Mouse (Mus musculus): Measurements from ENCODE around the gene Atpaf2. TPM values are rescaled to one million over a fixed set of nuclear protein-coding genes. Genes with fewer than 3 reads are reported as not detected.
A peak's percentile ranks its signal among the peaks of the same experiment; 100 is the strongest.

The Atpaf2 gene
- polyA plus RNA-seq, 1 experiment = 32.5 TPM

GRCm38 (mm10) chr11:60351925-60352371, 66.3 kb downstream of the Atpaf2 start:
- Histone ChIP-seq H3K4me2 (ENCODE audit: low read depth) (peak overlapping the region; percentile 85), H3K79me2 (ENCODE audit: control insufficient read depth, insufficient read depth) (peaks cover 34% of the 10 kb centered on the region), H3K27me3 (ENCODE audit: control insufficient read depth, insufficient read depth, insufficient read length) (no peaks in the 10 kb centered on the region), H3K4me3 (peak overlapping the region; percentile 73), H3K36me3 (ENCODE audit: control insufficient read depth, insufficient read depth) (no peaks in the 10 kb centered on the region), H3ac (ENCODE audit: control insufficient read depth, insufficient read length) (peak overlapping the region; percentile 46)
- no peak for TF ChIP-seq CEBPB (IDR thresholded peaks at IDR 0.05; ENCODE audit: insufficient read depth, poor library complexity, severe bottlenecking)
- TF ChIP-seq E2F4 (IDR thresholded peaks at IDR 0.05; ENCODE audit: insufficient read depth) = no peak
- no peak for TF ChIP-seq SRF (IDR thresholded peaks at IDR 0.05; ENCODE audit: control insufficient read depth, insufficient read length, low read depth)
- no peak for TF ChIP-seq REST (IDR thresholded peaks at IDR 0.05; ENCODE audit: insufficient read depth, insufficient read length)
- no peak for TF ChIP-seq MYOG (IDR thresholded peaks at IDR 0.05; ENCODE audit: control insufficient read depth in 1 of 3, insufficient read depth in 1 of 3, insufficient read length in 2 of 3, low read depth in 2 of 3)
- TF ChIP-seq TCF12 (IDR thresholded peaks at IDR 0.05; ENCODE audit: insufficient read depth, poor library complexity, severe bottlenecking) = no peak
- no peak for TF ChIP-seq POLR2A (IDR thresholded peaks at IDR 0.05; ENCODE audit: insufficient read length, low read depth)

GRCm38 (mm10) chr11:60351388-60351787, 66.9 kb downstream of the Atpaf2 start:
- Histone ChIP-seq H3K27me3 (ENCODE audit: control insufficient read depth, insufficient read depth, insufficient read length) (no peaks in the 10 kb centered on the region), H3K4me3 (peak overlapping the region; percentile 73), H3K4me2 (ENCODE audit: low read depth) (peak overlapping the region; percentile 85), H3K79me2 (ENCODE audit: control insufficient read depth, insufficient read depth) (peaks cover 34% of the 10 kb centered on the region), H3K36me3 (ENCODE audit: control insufficient read depth, insufficient read depth) (no peaks in the 10 kb centered on the region), H3ac (ENCODE audit: control insufficient read depth, insufficient read length) (peak overlapping the region; percentile 46)
- TF ChIP-seq CEBPB (IDR thresholded peaks at IDR 0.05; ENCODE audit: insufficient read depth, poor library complexity, severe bottlenecking) (no peak), USF1 (IDR thresholded peaks at IDR 0.05; ENCODE audit: low read depth) (no peak), E2F4 (IDR thresholded peaks at IDR 0.05; ENCODE audit: insufficient read depth) (no peak), POLR2AphosphoS2 (IDR thresholded peaks at IDR 0.05; ENCODE audit: insufficient read length, low read depth) (no peak), REST (IDR thresholded peaks at IDR 0.05; ENCODE audit: insufficient read depth, insufficient read length) (no peak), SRF (IDR thresholded peaks at IDR 0.05; ENCODE audit: control insufficient read depth, insufficient read length, low read depth) (no peak), TCF12 (IDR thresholded peaks at IDR 0.05; ENCODE audit: insufficient read depth, poor library complexity, severe bottlenecking) (no peak), MYOD1 (IDR thresholded peaks at IDR 0.05; ENCODE audit: control insufficient read depth in 1 of 3, insufficient read length in 2 of 3, low read depth in 2 of 3) (no peak), POLR2A (IDR thresholded peaks at IDR 0.05; ENCODE audit: insufficient read length, low read depth) (no peak), MAX (IDR thresholded peaks at IDR 0.05; ENCODE audit: low read depth) (no peak), MYOG (IDR thresholded peaks at IDR 0.05; ENCODE audit: control insufficient read depth in 1 of 3, insufficient read depth in 1 of 3, insufficient read length in 2 of 3, low read depth in 2 of 3) (no peak), TCF3 (IDR thresholded peaks at IDR 0.05; ENCODE audit: insufficient read length, low read depth) (no peak)

Other genes starting within 250 kb of the Atpaf2 start
- gene Srebf1, start 195.9 kb downstream of the Atpaf2 start, polyA plus RNA-seq (2012; fragmentation: generic; extraction: Trizol) = 192 TPM
- gene Tom1l2, start 65.6 kb downstream of the Atpaf2 start, polyA plus RNA-seq (2012; fragmentation: generic; extraction: Trizol) = 27.4 TPM
- 0.08 TPM for gene Drc3, start 65.1 kb downstream of the Atpaf2 start, polyA plus RNA-seq (2012; fragmentation: generic; extraction: Trizol)
- 8.1 TPM for gene Gid4, start 1.3 kb downstream of the Atpaf2 start, polyA plus RNA-seq (2012; fragmentation: generic; extraction: Trizol)
- 63.1 TPM for gene Drg2, start 36.1 kb upstream of the Atpaf2 start, polyA plus RNA-seq (2012; fragmentation: generic; extraction: Trizol)
- not detected for gene Myo15, start 50.9 kb upstream of the Atpaf2 start, polyA plus RNA-seq (2012; fragmentation: generic; extraction: Trizol)
- 23.5 TPM for gene Alkbh5, start 117.9 kb upstream of the Atpaf2 start, polyA plus RNA-seq (2012; fragmentation: generic; extraction: Trizol)

All from myocyte (in vitro differentiated cells).